Mouse (Mus musculus) lung, postnatal 0 days (tissue): ENCODE measurements around the gene Wee2.

Experiments used
- CTCF ChIP-seq: IDR thresholded peaks from 2 replicates; pipeline ENCODE4 v1.5.1; 2016; ENCODE audit warnings: antibody characterized with exemption, mild to moderate bottlenecking
- EP300 ChIP-seq: IDR thresholded peaks from 2 replicates; pipeline ENCODE4 v1.6.1; 2016; ENCODE audit warnings: antibody characterized with exemption, mild to moderate bottlenecking, control low read depth

GRCm38 (mm10) chr6:40482318-40482717 lies 43.4 kb downstream of the Wee2 start:
- TF ChIP-seq CTCF (no peak), EP300 (no peak)
